Mouse (Mus musculus) liver, embryonic 14.5 days (tissue): Measurements from ENCODE around the gene Fkbp8. TPM values are rescaled to one million over a fixed set of nuclear protein-coding genes. Genes with fewer than 3 reads are reported as not detected.

Experiments
- ATAC-seq: fragments of 200-750 bp; cut with Nextera tagmentation; 2 replicates; pipeline ENCODE4 v1.8.0; 2017; ENCODE audit warnings: moderate number of reproducible peaks, mild to moderate bottlenecking, moderate library complexity; ENCODE audit not compliant: insufficient read depth
- DNase-seq, 3 experiments: peaks; one replicate each; pipeline ENCODE4 v3.0.0-alpha.2; 2012 to 2013; ENCODE audit warnings: low read depth in 3 of 3, low spot score in 3 of 3
- H3K27ac ChIP-seq: fragments of 300-500 bp; sonication (generic); 2 replicates; pipeline ENCODE4 v1.5.1; 2014; ENCODE audit warnings: moderate library complexity, mild to moderate bottlenecking, control low read depth, inconsistent platforms
- H3K27me3 ChIP-seq: fragments of 300-500 bp; sonication (generic); 2 replicates; pipeline ENCODE4 v1.6.1; 2014; ENCODE audit warnings: mild to moderate bottlenecking, low read length, moderate library complexity; ENCODE audit not compliant: control insufficient read depth, insufficient read depth
- H3K36me3 ChIP-seq: fragments of 300-500 bp; sonication (generic); replicated peaks from 2 replicates; pipeline ENCODE4 v1.6.1; 2014; ENCODE audit warnings: low read depth; ENCODE audit not compliant: control insufficient read depth, insufficient read depth
- H3K4me1 ChIP-seq, 2 experiments: fragments of 200-500 bp in 1 of 2; fragments of 300-500 bp in 1 of 2; sonication (generic) in 1 of 2; replicated peaks; 2 replicates each; pipeline ENCODE4 v1.6.1; 2012 to 2014; ENCODE audit warnings: antibody characterized with exemption in 1 of 2, inconsistent platforms in 1 of 2, low read length in 1 of 2; ENCODE audit not compliant: control insufficient read depth in 2 of 2, insufficient read depth in 2 of 2
- H3K4me2 ChIP-seq: fragments of 300-500 bp; sonication (generic); 2 replicates; pipeline ENCODE4 v1.6.1; 2014; ENCODE audit warnings: low read depth, mild to moderate bottlenecking, control low read depth, moderate library complexity
- H3K4me3 ChIP-seq, 2 experiments: fragments of 200-500 bp in 1 of 2; fragments of 300-500 bp in 1 of 2; sonication (generic) in 1 of 2; 2 replicates each; pipeline ENCODE4 v1.5.1; 2012 to 2014; ENCODE audit warnings: low read depth in 2 of 2, low read length in 2 of 2, mild to moderate bottlenecking in 2 of 2, control low read depth in 1 of 2, inconsistent platforms in 1 of 2, moderate library complexity in 1 of 2; ENCODE audit not compliant: insufficient read depth in 1 of 2
- H3K9ac ChIP-seq: fragments of 300-500 bp; sonication (generic); replicated peaks from 2 replicates; pipeline ENCODE4 v1.6.1; 2014; ENCODE audit warnings: mild to moderate bottlenecking, control low read depth, moderate library complexity
- H3K9me3 ChIP-seq: fragments of 300-500 bp; sonication (generic); 2 replicates; pipeline ENCODE4 v1.6.1; 2016; ENCODE audit warnings: low read length, mixed read lengths; ENCODE audit not compliant: control insufficient read depth
- CTCF ChIP-seq: IDR thresholded peaks from 2 replicates; pipeline ENCODE4 v1.5.1; 2016; ENCODE audit warnings: antibody characterized with exemption, low read depth, control low read depth
- EP300 ChIP-seq: IDR thresholded peaks from 2 replicates; pipeline ENCODE4 v1.6.1; 2016; ENCODE audit warnings: antibody characterized with exemption, low read depth
- WGBS: fragments of 180-500 bp; shearing (Covaris S2); extraction: QIAGEN DNeasy Blood & Tissue Kit; methylation state at CpG from one replicate; pipeline ENCODE4 v1.1.7; 2014; ENCODE audit not compliant: insufficient replicate concordance; 5-methylcytosine and 5-hydroxymethylcytosine counted together
- polyA plus RNA-seq, 2 experiments: library from polyadenylated mRNA; depleted of rRNA in 1 of 2; stranded (reverse) in 1 of 2; unstranded in 1 of 2; fragments of >200 nt; fragmentation: Nextera tagmentation in 1 of 2; extraction: Ambion mirVana in 1 of 2; gene quantifications; 2 replicates each; pipeline versions ENCODE4 v1.2.1 to v1.2.3; 2012 to 2014

Fkbp8 gene
- polyA plus RNA-seq, 2 experiments: 114 to 149 TPM

DNA sequence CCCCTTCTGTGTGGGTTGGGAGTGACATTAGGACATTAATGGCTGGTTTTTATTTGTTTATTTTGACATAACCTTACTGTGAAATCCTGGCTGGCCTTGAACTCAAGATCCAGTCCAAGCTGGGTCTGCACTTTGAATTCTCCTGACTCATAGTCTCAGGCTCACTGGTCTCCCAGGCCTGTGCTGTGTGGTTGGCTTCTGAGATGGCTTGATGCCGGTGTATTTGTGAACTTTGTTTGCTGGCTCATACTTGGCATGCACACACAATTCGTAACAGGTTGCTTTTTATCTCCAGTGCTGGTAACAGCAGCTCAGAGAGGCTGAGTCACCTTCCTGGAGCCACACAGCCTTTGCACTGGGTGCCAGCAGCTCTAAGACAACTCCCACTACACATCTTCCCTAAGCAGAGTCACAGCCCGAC, 2.2 kb downstream of the Fkbp8 start:
- Histone ChIP-seq H3K36me3 (peaks cover 31% of the 10 kb centered on the region), H3K27ac (peak overlapping the region; percentile 75)
- no peak for DNase-seq

DNA sequence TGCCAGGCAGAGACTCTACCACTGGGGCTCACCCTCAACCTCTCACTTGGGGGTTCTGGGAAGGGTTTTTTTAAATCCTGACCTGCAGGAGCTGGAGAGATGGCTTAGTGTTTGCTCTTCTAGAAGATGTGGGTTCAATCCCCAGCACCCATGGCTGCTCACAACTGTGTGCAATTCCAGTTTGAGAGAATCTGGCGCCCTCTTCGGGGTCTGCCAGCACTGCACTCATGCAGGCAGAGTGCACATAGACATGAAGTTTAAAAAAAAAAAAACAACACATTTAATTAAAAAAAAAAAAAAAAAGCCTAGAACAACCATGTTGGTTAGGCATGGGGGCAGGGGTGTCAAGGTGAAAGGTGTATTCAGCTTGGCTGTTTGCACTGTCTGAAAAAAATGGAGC, 2.8 kb downstream of the Fkbp8 start:
- Histone ChIP-seq H3K4me1 (peaks cover 25 to 30% of the 10 kb centered on the region in 2 experiments), H3K4me2 (peak overlapping the region; percentile 79; the same call in 1 of the 2 replicates), H3K4me3 (no peak overlapping the region; a peak in 1 of 4 replicates), H3K36me3 (peaks cover 31% of the 10 kb centered on the region), H3K9me3 (no peaks in the 10 kb centered on the region), H3K27me3 (no peaks in the 10 kb centered on the region), H3K9ac (no peak overlapping the region), H3K27ac (no peak overlapping the region)
- no peak for ATAC-seq
- TF ChIP-seq EP300 (no peak), CTCF (peak; percentile 45)
- WGBS: 83% methylated on average over 2 of the region's 2 CpGs
- no peak for DNase-seq

More for the DNA sequence above, 2.2 kb downstream of the Fkbp8 start:
- TF ChIP-seq CTCF (no peak), EP300 (no peak)
- Histone ChIP-seq H3K4me3 (peak overlapping the region in 1 of 2 experiments; percentile 89; a peak in 2 of 4 replicates), H3K9me3 (no peaks in the 10 kb centered on the region), H3K4me1 (peaks cover 25 to 30% of the 10 kb centered on the region in 2 experiments), H3K9ac (peak overlapping the region; percentile 51), H3K4me2 (peak overlapping the region; percentile 79), H3K27me3 (no peaks in the 10 kb centered on the region)
- ATAC-seq: no peak
- WGBS: 62% methylated on average over 3 of the region's 3 CpGs

DNA sequence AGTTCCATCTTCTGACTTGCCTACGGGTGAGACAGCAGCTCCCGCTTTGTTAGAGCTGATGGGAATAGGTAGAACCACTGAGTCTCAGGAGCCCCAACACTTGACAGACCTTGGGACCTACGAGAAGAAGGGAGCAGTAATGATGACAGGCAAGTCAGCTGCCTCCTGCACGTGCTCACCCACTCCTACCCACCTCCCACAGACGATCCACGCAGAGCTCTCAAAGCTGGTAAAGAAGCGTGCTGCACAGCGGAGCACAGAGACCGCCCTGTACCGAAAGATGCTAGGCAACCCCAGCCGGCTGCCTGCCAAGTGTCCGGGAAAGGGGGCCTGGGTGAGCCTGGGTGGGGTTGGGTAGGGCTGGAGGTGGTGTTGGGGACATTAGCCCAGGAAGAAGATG, 6.8 kb downstream of the Fkbp8 start:
- H3K9me3 ChIP-seq: no peaks in the 10 kb centered on the region
- H3K9ac ChIP-seq: no peak overlapping the region

DNA sequence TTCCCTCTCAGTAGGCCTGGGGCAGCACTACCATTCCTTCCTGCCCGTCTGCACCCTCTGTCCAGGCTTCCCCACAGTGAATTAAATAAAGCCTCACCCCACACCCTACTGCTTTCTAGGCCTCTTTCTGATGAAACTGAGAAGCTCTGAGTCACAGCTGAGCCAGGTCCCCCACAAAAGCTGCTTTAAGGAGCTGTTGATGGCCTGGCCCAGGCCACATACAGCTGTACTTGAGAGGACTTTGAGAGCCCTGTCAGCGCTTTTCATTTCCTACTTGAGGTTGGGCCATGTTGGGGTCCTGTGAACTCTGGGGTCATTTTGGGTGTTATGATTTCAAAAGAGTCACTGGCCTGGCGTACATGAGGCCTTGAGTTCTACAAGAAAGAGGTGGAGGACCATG, 7.7 kb downstream of the Fkbp8 start:
- Histone ChIP-seq H3K27ac (no peak overlapping the region), H3K9ac (no peak overlapping the region), H3K4me3 (no peak overlapping the region), H3K27me3 (no peaks in the 10 kb centered on the region), H3K9me3 (no peaks in the 10 kb centered on the region), H3K4me2 (no peak overlapping the region), H3K36me3 (peaks cover 33% of the 10 kb centered on the region), H3K4me1 (peaks cover 5 to 12% of the 10 kb centered on the region in 2 experiments)
- WGBS: 84% methylated on average over 3 of the region's 3 CpGs
- no peak for DNase-seq
- TF ChIP-seq CTCF (no peak), EP300 (no peak)
- no peak for ATAC-seq

More for the DNA sequence above, 6.8 kb downstream of the Fkbp8 start:
- Histone ChIP-seq H3K36me3 (peaks cover 33% of the 10 kb centered on the region), H3K4me2 (no peak overlapping the region), H3K27me3 (no peaks in the 10 kb centered on the region), H3K4me1 (peaks cover 11 to 16% of the 10 kb centered on the region in 2 experiments), H3K4me3 (no peak overlapping the region), H3K27ac (no peak overlapping the region)
- WGBS: 83% methylated on average over 12 of the region's 12 CpGs
- ATAC-seq (no peak), DNase-seq (no peak)
- TF ChIP-seq CTCF: no peak
- TF ChIP-seq EP300: no peak

DNA sequence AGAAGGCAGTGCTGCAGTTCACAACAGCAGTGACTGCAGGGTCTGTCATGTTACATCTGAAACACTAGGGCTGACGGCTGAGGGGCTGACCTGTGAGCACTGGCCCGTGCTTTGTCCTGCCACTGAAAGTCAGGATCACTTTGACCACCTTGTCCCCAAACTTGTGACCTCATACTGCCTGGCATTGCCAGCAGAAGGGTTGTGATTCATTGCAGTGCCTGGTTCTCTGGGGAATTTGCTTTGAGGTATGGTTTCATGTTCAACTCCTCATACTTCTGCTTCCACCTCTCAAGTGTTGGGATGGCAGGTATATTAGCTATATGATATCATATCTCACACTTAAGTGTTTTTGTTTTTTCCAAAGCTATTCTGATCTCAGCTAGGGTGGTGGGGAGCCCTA, 8.2 kb downstream of the Fkbp8 start:
- TF ChIP-seq CTCF (no peak), EP300 (no peak)
- DNase-seq (no peak), ATAC-seq (no peak)
- H3K27ac ChIP-seq: no peak overlapping the region
- H3K9ac ChIP-seq: no peak overlapping the region
- 80% methylated on average over 2 of the region's 2 CpGs for WGBS
- H3K4me1 ChIP-seq: peaks cover 10 to 17% of the 10 kb centered on the region in 2 experiments
- peaks cover 33% of the 10 kb centered on the region for H3K36me3 ChIP-seq
- no peak overlapping the region for H3K4me2 ChIP-seq
- H3K4me3 ChIP-seq: no peak overlapping the region
- H3K27me3 ChIP-seq: no peaks in the 10 kb centered on the region
- H3K9me3 ChIP-seq: no peaks in the 10 kb centered on the region
